Mouse (Mus musculus): ENCODE data around the gene Asic2.

Gene Asic2

DNA sequence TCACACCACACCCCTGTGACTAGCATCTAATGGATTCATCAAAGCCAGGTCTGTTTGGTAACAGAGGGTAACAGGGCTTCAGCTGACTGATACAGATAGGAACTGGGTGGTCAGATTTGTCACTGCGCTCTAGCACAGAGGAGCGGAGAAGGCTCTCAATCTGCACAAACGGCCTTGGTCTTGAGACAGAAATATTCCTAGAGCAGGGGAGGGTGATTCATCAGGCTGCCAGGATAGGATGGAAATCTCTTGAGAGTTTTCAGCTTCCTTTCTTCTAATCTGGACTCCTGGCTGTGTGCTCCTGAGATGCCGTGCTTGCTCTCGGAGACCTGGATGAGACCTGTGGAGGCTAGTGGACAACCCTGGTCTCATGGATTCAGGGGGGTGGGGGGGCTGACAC, 765.7 kb downstream of the Asic2 start:
- in situ Hi-C loops (cut with MboI, MseI) = no loop called here

DNA sequence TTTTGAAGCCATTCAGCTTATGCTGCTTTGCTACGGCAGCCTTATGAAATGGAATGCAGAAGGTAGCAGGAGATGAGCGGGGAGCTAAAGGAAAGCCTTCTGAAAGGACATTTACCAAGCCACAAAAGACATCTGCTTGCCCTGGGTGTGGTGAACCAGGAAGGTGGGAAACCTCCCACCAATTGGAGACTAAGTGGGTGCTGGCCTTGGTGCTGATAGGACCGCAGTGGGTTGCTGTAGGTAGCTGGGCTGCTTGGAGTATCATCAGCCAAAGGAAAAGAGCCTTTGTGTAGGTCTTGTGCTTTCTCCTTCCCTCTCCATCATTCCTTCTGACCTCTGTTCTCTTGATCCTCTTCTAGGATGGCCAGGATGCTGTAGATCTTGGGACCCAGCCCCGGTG, 774.4 kb downstream of the Asic2 start:
- in situ Hi-C loops (cut with MboI, MseI) = no loop called here

DNA sequence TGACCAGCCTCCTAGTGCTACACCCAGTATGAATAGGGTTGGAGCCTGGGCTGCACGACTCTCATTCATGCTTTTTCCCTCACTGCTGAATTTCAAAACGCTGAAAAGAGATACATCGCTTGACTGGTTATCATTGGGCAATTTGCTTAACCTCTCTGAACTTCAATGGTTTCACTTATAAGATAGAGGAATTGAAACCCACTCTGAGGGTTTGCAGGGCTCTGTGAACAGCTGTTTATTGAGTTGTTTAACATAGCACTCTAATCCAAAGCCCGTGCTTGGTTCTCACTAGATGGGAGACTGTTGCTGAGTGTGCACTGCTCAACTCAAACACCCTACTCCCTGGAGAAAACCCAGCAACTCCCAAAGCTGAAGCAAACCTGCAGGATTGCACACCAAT, 776.1 kb downstream of the Asic2 start:
- in situ Hi-C loops (cut with MboI, MseI) = no loop called here

DNA sequence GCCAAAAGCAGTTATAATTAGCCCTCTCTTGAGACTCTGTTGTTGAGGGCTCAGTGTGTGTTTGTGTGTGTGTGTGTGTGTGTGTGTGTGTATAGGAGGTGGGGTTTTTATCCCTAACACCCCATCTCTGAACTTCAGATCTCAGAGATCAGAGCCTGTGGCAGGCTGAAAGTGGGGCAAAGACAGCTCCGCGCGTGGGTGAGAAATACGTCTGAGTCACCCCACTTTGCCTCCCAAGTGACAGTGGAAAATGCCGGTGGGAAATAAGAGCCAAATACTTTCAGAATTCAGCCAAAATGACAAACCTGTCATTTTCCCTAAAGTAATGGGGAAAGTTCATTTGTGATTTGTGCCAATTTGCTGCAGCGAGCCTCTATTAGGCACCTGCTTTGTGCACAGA, 779.2 kb downstream of the Asic2 start:
- in situ Hi-C loops (cut with MboI, MseI) = no loop called here

DNA sequence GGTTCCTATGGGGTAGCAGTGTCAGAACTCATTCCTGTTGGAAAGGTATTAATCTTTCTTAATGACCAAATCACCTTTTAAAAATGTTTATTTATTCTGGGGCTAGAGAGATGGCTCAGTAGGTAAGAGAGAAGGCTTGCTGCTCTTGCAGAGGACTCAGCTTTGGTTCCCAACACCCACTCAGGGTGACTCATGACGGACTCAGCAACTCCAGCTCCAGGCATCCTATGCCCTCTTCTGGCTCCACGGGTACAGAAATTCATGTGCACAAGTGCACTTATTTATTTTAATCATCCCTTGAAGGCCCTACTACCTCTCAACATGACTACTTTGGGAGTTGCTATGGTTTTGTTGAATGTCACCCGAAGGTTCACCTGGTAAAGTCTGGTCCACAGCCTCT, 780.4 kb downstream of the Asic2 start:
- in situ Hi-C loops (cut with MboI, MseI) = no loop called here

DNA sequence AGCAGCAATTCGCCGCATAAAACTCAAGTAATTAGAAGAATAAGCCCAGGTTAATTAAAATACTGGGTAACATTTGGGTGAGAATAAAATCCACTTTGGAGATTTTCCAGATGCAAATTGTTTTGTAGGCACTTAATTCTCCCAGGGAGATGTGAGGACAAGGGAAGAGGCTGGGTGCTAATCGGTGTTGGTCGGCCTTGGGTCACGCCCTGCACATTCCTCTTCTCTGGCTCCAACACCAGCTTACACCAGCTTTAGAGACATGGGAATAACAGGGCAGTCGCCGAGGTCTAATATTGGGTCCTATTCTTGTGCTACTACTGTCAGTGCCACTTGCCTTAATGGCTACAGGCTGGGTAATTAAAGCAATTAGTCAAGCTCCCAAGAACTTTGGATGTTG, 783.5 kb downstream of the Asic2 start:
- in situ Hi-C loops (cut with MboI, MseI) = no loop called here

DNA sequence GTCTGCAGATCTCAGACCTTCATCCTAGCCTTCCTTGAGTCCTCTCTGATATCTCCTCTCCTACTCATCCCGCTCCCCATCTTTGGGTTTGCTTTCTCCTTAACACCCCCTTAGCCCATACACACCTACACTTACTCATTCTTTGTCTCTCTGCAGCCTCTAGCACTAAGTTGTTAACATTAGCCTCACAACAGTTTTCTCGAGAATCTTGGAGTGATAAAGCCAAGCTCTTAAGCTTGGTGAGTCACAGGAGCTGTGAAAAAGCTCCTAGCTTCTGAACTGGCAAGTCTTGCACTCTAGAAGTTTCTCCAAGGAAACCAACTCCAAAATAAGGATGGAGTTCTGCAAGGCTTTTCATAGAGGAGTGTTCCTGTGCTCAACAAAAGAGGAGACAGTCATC, 803.4 kb downstream of the Asic2 start:
- in situ Hi-C loops (cut with MboI, MseI) = no loop called here

DNA sequence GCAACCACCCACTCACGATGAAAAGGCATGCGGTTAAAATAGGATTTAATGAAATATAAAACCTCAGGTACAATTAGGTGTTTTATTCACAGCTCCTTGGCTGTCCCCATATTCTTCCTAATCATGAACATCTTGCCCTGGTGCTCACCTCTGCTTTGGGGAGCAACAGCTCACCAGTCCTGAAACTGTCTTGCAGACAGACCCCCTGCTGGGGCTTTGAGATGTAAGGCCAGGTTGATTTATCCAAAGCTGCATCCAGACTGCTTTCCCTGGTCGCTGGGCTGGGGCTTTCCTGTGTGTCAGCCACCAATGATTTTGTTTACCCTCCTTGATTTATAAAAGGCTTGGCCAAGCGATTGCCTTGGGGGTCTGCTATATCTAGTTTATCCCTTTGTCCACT, 805.2 kb downstream of the Asic2 start:
- in situ Hi-C loops (cut with MboI, MseI) = no loop called here

DNA sequence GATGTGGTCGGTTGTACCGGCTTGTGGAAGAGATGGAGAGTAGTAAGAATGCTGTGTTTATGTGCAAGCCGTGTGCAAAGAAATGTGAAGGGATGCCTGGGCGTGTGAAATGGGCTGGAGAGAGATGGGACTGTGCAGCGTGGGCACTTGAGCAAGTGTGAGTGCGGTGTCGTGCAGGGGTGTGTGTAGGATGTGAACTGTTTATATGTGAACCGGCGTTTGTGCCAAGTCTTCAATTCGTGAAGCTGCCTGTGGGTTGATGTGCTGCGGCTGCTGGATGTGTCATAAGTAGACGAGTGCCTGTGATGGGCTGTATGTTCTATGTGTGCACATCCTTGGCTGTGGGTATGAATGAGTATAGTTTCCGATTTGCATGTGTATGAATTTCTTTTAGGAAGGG, 814.4 kb downstream of the Asic2 start:
- in situ Hi-C loops (cut with MboI, MseI) = no loop called here

DNA sequence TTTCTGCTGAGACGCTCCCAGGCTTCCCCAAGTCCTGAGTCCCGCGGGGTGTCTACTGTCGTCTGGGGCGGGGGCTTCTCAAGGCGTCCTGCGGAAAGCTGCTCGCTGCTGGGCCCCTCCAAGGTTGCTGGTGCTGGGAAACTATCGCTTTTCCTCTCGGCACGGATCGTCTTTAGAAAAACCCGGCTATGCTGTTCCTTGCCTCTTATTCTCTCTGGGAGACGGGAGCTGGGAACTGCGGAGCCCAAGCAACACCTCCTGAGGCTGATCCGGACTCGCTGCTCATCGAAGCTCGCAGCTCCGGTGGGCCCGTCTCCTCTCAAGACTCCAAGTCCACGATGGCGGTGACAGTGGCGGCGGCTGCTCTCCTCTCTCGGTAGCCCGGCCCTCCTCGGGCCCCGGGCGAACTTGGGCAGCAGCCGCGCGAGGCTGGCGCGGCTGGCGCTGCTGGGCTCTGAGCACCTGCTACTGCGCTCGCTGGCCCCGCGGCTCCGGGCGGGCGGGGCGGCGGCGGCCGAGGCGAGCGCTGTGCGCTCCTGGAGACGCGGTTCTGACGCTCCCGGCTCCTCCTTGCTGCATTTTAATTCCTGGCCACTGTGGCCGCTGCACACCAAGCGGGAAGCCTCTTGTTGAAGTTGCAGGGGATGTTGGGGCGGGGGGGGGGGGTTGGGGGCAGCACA, 815.0 kb downstream of the Asic2 start:
- in situ Hi-C loops (cut with MboI, MseI) = no loop called here

DNA sequence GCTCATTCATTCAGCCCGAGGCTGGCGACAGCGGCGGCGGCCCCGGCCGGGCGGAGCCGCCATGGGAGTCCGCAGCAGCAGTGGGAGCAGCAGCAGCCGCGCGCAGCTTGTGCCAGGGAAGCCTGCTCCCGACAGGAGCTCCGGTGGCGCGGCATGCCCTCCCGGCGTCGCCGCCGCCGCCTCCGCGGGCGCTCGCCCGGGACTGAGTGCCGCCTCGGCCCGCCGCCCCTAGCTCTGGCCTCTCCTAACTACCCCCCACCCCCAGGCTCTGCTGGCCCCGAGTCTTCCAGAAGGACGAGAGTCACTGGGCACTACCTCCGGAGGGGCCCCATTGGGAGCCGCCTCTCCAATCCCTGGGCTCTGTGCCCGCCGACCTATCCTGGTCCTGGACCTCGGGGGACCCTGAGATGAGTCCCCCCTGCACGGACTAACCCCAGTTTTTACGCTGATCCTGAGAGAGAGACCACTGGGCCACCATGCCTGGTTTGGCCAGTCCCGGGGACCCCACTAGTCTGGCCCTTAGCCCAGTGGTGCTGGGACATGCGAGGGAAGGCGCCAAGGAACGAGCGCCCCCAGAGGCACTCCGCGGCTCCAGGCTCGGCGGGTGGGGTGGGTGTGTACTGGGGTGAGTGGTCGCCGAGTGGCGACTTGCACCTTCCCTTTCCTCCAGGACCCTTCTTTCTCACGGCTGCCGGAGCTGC, 815.6 kb downstream of the Asic2 start:
- in situ Hi-C loops (cut with MboI, MseI) = no loop called here

DNA sequence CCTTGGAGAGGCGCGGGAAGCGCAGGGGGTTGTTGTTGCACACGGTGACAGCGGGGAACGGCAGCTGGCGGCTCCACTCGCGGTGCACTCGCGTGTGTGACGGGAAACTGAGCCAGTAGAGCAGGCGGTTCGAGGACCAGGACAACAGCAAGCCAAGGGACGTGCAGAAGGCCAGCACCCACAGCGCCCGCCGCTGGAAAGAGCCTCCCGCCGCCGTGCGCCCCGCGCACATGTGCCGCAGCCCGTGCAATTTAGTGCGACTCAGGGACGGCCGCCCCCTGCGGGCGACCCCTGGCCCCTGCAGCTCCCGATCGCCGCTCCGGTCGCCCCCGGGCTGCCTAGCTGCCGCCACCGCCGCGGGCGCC, 816.3 kb downstream of the Asic2 start:
- in situ Hi-C loops (cut with MboI, MseI) = no loop called here

DNA sequence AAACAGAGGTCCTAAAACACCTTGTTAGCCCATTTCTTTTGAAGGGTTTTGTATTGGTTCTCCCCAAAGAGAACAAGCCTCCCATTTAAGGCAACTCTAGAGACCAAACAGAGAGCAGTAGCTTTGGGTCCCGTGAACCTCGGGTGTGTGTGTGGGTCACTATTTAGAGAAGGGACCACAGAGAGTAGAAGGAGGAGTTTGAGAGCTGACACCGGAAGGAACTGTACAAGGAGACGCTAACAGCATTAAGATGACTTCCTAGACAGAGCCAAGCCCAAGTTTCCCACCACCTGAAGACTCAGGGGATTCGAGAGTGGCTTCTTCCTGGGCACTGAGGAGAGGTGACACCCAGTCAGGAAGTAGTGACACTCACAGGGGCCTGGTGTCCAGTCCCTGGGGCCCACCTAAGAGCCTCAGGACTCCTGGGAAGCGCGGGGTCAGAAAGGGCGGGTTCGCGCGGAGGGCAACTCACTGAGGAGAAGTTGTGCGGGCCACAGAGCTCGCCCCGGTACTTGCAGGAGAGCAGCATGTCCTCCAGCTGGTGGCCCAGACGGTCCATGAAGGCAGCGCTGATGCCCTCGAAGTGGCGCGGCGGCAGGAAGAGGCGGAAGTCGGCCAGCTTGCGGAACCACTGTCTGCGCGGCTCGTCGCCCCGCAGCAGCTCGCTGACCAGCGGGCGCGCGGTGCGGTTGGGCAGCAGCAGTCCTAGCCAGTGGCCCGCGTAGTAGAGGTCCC, 816.8 kb downstream of the Asic2 start:
- in situ Hi-C loops (cut with MboI, MseI) = no loop called here

DNA sequence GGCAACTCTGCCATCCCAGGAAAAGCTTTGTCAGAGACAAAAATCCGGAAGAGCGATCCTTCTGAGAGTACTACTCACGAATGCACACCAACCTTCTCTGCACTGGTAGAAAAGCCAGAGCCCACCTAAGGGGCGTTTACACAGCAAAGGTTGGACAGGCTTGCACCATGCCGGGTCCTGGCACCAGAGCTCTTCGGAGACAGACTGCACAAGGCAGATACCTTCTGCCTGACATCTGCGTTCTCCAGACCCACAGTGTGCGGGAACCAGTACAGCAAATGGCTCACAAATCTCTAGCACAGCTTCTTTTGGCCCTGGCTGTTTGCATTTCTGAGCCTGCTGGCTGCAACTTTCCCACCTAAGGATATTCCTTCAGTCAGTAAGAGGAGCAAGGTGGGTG, 817.6 kb downstream of the Asic2 start:
- in situ Hi-C loops (cut with MboI, MseI) = no loop called here

DNA sequence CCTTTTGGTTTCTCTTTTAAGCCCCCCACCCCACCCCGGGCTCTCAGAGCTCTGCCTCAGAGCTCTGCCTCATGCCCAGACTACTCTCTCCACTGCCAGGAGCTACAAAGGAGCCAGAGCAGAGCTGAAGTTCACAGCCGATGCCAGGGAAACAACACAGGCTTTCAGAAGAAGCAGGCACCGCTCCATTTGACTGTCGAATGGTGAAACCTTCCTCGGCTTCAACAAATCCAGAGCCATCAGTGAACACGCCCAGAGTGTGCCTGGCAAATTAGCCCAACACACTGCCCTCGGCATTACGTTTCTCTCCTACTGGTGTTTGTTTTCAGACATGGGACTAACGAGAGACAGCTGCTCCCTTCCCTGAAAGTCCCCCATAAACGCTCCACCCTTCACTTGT, 819.8 kb downstream of the Asic2 start:
- in situ Hi-C loops (cut with MboI, MseI) = no loop called here

DNA sequence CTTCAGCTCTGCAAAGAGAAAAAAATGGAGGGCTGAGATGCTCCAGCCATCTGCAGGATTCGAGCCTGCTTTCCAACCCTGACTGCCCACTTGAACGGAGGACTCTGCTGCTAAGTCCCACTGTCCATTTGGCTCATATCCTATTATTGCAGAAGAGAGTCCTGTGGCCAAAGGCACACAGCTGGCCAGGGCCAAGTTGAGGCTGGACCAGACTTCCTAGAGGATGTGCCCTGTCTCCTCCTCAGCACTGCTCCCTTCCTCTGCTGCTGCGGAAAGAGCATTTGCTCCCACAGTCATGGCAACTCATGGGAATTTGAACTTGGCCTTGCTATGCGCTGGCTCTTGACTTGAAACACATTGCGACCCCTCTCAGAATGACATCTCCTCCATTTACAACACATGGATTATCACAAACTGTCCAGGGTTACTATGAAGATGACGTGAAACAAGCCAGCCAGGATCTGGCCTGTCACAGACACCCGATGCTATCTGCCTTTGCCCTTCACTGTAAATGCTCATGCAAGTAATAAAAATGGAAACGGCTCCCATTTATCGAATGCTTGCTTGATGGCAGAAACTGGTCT, 821.6 kb downstream of the Asic2 start:
- in situ Hi-C loops (cut with MboI, MseI) = no loop called here

DNA sequence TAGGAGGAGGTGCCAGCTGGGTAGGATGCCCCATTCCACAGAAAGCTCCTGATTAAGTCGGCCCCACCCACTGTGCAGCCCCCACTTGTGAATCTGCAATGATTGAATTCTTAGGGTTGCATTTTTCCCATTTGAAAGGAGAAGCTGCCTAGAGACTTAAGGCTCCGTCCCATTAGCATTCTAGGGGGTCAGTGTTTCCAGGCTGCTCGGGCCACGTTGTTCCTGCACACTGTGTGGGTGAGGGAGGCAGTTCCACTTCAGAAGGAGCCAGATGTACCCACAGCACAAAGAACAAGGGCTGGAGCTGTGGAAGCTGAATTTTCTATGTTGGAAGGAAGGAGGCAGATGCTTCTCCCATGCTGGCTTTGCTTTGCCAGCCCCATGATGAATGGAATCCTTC, 833.1 kb downstream of the Asic2 start:
- in situ Hi-C loops (cut with MboI, MseI) = no loop called here

DNA sequence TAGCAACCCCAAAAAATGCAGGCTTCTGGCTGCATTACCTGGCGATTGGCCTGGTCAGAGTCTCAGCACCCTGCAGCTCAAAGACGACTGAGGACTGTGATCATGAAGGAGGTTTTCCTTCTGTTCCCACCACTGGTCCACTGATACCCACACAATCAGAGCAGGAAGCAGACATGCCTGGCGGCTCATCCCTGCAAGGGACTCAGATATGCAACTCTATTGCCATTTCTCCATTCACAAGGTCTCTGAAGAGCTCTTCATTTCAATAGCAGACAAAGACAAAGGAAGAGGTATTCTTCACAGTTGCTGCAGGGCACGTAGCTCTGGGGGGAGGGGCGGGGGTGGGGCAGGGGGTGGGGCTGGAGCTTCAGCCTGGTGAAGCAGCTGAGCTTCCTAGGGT, 834.3 kb downstream of the Asic2 start:
- in situ Hi-C loops (cut with MboI, MseI) = no loop called here

DNA sequence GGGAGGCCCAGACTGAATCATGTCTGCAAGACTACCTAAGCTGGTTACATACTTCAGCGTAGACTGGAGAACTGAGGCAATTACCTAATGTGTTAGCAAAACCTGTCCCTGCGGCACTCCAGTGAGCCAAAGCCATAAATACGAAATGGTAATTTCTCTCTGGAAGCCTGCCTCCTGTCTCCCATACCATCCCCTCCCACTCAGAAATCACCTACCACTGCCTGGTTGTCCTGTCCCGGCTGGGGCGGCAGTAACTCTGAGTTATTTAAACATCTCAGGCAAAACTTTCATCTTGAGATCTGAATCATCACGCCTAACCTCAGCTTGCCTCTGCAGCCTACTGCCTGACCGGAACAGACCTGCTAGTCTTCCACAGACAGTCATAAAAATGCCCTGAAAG, 835.6 kb downstream of the Asic2 start:
- in situ Hi-C loops (cut with MboI, MseI) = no loop called here

DNA sequence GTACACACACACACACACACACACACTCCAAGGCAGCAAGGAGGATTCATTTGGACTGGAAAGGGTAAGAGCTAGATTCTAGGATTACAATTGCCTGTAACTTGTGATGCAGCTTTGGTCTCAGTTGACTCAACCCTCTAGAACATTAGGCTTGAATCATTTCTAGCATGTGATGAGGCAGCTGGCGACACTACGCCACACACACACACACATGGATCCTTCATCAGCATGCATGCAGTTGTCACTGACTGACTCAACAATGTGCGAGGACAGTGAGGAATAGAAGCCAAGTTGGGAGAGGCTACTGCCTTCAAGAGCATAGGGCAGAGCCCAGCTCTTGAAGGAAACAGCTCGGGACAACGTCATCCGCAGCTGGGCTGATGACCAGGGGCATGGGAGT, 843.9 kb downstream of the Asic2 start:
- in situ Hi-C loops (cut with MboI, MseI) = no loop called here

DNA sequence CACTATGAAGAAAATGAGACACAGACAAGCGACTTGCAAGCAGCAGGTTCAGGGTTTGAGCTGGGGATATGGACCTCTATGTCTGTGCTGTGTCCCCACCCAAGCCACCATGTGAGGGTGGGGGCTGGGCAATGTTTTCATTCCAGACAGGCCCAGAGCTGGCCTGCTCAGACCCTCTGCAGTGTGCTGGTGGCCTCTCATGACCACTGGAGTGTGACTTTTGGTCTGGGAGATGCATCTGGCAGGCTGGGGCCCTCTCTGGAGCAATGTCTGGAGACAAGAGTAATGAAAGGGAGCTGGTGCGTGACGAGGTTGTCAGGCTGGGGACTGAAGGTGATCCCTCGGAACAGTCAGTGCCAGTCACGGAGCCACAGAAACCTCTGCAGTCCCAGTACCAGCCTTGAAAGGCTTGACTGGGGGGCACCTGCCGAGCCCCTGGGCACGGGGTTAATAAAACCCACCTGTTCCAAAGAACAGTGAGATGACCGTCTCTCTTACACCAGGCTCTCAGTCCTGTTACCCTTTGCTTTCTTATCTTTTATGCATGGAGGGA, 848.2 kb downstream of the Asic2 start:
- in situ Hi-C loops (cut with MboI, MseI) = no loop called here

DNA sequence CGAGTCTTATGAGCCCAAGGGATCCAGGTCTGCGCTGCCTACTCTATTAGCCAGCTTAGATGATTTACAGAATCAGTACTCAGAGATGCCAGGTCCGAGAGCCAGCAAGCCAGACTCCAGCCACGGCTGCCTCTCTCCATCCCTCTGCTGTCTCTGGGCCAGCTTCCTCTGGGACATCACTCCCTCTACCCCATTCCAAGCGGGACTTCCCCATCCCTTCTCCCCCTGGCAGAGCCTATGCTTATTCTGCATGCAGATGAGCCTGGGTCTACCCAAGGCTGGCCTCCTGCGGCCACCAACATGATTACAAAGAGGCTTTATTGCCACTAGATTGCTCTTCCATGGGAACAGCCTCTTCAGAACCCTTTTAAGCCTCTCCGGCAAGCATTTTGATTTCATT, 850.2 kb downstream of the Asic2 start:
- in situ Hi-C loops (cut with MboI, MseI) = loop anchor here in 1 of 2 experiments (10.0 kb wide), 1 partner anchor 1247 kb away; no protein-coding TSS in a partner anchor

Measured in T-helper 17 cell (primary cell).